Mouse (Mus musculus) E14TG2a.4 (cell line): ENCODE measurements at regions not wholly inside any gene's neighbourhood (a gene's known extent, or its start where the extent isn't known, plus 50 kb on each side); places are given as distances from the start of the nearest gene placed in this dataset.

ENCODE experiments used
- CTCF ChIP-seq: conservative IDR thresholded peaks from 2 replicates; pipeline ENCODE4 v1.5.1; 2014; ENCODE audit warnings: low read length
- NANOG ChIP-seq: IDR thresholded peaks from 2 replicates; pipeline ENCODE4 v1.6.1; 2014; ENCODE audit warnings: borderline replicate concordance, low read length, mixed read lengths

- TF ChIP-seq CTCF (no peak), NANOG (no peak)
These were observed 114.9 kb downstream of the Sox2 start for GRCm38 (mm10) chr3:34765151-34765550.
